Mouse (Mus musculus) ES-E14 (cell line): ENCODE measurements around the gene Brf1. TPM values are rescaled to one million over a fixed set of nuclear protein-coding genes. Genes with fewer than 3 reads are reported as not detected.

Experiments used
- DNase-seq: peaks from one replicate; pipeline ENCODE4 v3.0.0-alpha.2; 2013; ENCODE audit warnings: low read depth, low spot score
- H3K27ac ChIP-seq: 2 replicates; pipeline ENCODE4 v1.5.1; 2012; ENCODE audit warnings: low read depth, mild to moderate bottlenecking, low read length, moderate library complexity, mixed read lengths; ENCODE audit not compliant: poor library complexity, insufficient read depth, severe bottlenecking
- H3K36me3 ChIP-seq: 2 replicates; pipeline ENCODE4 v1.6.1; 2012; ENCODE audit warnings: mild to moderate bottlenecking, low read length, moderate library complexity, mixed read lengths; ENCODE audit not compliant: control insufficient read depth, poor library complexity, insufficient read depth, severe bottlenecking
- H3K4me1 ChIP-seq, 2 experiments: fragments of 150-350 bp in 1 of 2; sonication (generic) in 1 of 2; 2 replicates each; pipeline ENCODE4 v1.6.1; 2012; ENCODE audit warnings: low read length in 2 of 2, mild to moderate bottlenecking in 1 of 2, mixed read lengths in 1 of 2; ENCODE audit not compliant: control insufficient read depth in 2 of 2, insufficient read depth in 2 of 2, poor library complexity in 1 of 2
- H3K4me3 ChIP-seq, 2 experiments: fragments of 150-350 bp in 1 of 2; sonication (generic) in 1 of 2; 2 replicates each; pipeline ENCODE4 v1.5.1; 2012; ENCODE audit warnings: low read length in 2 of 2, low read depth in 1 of 2, mild to moderate bottlenecking in 1 of 2, mixed read lengths in 1 of 2; ENCODE audit not compliant: insufficient read depth in 1 of 2, poor library complexity in 1 of 2, severe bottlenecking in 1 of 2
- H3K9ac ChIP-seq: 2 replicates; pipeline ENCODE4 v1.6.1; 2012; ENCODE audit warnings: low read depth, mild to moderate bottlenecking, low read length, mixed read lengths; ENCODE audit not compliant: poor library complexity, insufficient read depth, severe bottlenecking
- H3K9me3 ChIP-seq: fragments of 150-350 bp; sonication (generic); 2 replicates; pipeline ENCODE4 v1.6.1; 2012; ENCODE audit warnings: low read depth, mild to moderate bottlenecking, low read length; ENCODE audit not compliant: control insufficient read depth, insufficient read depth
- CHD2 ChIP-seq: IDR thresholded peaks from 2 replicates; pipeline ENCODE4 v1.6.1; 2014; ENCODE audit warnings: mild to moderate bottlenecking, low read depth, low read length, inconsistent platforms
- HCFC1 ChIP-seq: IDR thresholded peaks from 2 replicates; pipeline ENCODE4 v1.6.1; 2012; ENCODE audit warnings: low read length, inconsistent platforms, borderline replicate concordance; ENCODE audit not compliant: insufficient read depth
- MAFK ChIP-seq: IDR thresholded peaks from 2 replicates; pipeline ENCODE4 v1.6.1; 2014; ENCODE audit warnings: mild to moderate bottlenecking, low read depth, low read length, inconsistent platforms; ENCODE audit not compliant: insufficient read depth
- ZC3H11A ChIP-seq: IDR thresholded peaks from 2 replicates; pipeline ENCODE4 v1.6.1; 2012; ENCODE audit warnings: low read depth, mild to moderate bottlenecking, inconsistent platforms, low read length, borderline replicate concordance
- ZNF384 ChIP-seq: IDR thresholded peaks from 2 replicates; pipeline ENCODE4 v1.6.1; 2012; ENCODE audit warnings: low read depth, low read length, inconsistent platforms
- in situ Hi-C, 2 experiments: fragments of 600-800 bp; cut with MboI; formaldehyde crosslinking; loops; one replicate each; pipeline ENCODE4 v1.15.1; 2025; ENCODE audit warnings: low sequenced_read_pairs in 2 of 2, inconsistent platforms in 1 of 2; ENCODE audit not compliant: unreplicated experiment in 2 of 2
- total RNA-seq: library from RNA; depleted of rRNA; stranded (reverse); fragments of 300-350 nt; gene quantifications from 2 replicates; pipeline ENCODE4 v1.2.3, GENCODE M21; 2012

Gene Brf1
- total RNA-seq, 1 experiment = 56.4 TPM

DNA sequence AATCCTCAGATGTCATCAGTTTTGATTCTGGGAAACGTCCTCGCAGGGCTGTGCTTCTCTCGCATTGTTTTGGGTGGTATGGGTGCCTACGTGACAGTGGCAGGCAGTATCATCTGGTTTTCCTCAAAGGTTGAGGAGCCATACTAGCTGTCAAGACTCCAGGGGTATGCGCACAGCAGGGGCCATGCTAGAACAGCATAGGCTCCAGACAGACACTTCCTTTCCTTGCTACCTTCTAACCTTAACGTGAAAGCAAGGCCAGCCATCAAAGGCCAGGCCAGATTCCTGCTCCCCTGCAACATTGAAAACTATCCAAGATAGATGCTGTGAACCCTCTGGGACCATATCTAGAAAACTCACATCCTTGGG, 49.8 kb downstream of the Brf1 start:
- H3K9ac ChIP-seq = no peak overlapping the region
- peaks cover 3 to 16% of the 10 kb centered on the region in 2 experiments; a peak in 3 of 4 replicates for H3K4me1 ChIP-seq

DNA sequence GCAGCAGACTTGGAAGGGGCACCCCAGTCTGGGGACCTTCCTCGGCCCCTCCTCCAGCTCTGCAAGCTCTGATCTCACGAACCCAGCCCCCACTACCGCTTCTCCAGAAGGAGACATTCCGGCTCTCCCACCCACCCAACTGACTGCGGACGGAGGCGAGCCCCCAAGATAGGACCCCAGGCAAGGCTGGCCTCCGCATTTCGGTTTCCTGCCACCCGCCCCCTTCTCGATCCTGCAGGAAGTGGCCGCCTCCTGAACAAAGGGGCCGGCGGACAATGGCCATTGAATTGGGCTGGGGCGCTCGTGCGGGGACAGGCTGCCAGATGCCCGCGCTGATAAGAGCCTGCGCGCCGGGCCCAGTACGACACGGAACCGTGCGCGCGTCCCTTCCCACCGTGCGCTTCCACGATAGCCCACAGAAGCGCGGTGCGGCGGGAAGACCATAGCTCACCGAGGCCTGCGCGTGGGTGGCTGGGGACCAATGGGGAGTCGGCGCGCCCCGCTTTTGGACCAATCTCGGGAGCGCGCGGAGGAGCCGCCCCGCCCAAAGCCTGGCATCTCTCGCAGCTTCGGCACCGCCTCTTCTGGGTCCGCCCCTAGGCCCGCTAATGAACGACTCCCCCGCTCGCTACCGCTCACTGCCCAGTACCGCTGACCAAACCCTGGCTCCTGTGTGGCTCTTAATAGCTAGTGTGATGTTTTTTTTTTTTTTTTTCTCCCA, 50.3 kb downstream of the Brf1 start:
- no peaks in the 10 kb centered on the region for H3K36me3 ChIP-seq
- TF ChIP-seq MAFK = no peak
- TF ChIP-seq ZNF384 = peak; percentile 63
- DNase-seq = no peak
- H3K9ac ChIP-seq = peak overlapping the region; percentile 76
- H3K4me1 ChIP-seq = peaks cover 3 to 16% of the 10 kb centered on the region in 2 experiments; a peak in 3 of 4 replicates
- no peaks in the 10 kb centered on the region for H3K9me3 ChIP-seq
- H3K27ac ChIP-seq = no peak overlapping the region
- H3K4me3 ChIP-seq = peak overlapping the region; percentile 85 to 93
- in situ Hi-C loops = no loop called here

More for the DNA sequence above, 49.8 kb downstream of the Brf1 start:
- no peak for DNase-seq
- in situ Hi-C loops = no loop called here
- TF ChIP-seq CHD2 (no peak), ZNF384 (no peak), ZC3H11A (no peak), MAFK (no peak), HCFC1 (no peak)
- Histone ChIP-seq H3K4me3 (peak overlapping the region; percentile 85 to 93; a peak in 3 of 4 replicates), H3K36me3 (no peaks in the 10 kb centered on the region), H3K9me3 (no peaks in the 10 kb centered on the region), H3K27ac (no peak overlapping the region)

DNA sequence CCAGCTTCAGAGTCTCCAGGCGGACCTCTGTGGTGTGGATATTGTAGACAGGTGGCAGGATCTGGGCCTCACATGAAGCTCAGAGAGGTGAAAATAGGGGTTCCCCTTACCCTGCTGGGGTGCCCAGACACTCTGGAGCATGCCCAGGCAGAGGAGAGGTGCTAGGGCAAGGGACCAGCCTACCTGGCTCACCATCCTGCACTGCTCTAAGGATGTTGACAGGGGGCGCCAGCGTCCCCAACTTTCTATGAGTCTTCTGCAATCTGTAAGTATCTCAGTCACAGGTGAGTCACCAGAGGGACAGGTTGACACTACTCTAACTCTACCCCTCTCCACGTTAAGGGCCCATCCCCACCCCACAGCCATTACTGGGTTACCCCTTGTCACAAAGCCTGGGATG, 53.2 kb downstream of the Brf1 start:
- peak overlapping the region in 1 of 2 experiments; percentile 19; a peak in 1 of 4 replicates for H3K4me3 ChIP-seq
- no peak for TF ChIP-seq MAFK
- TF ChIP-seq HCFC1 = no peak
- no peak for TF ChIP-seq ZNF384
- TF ChIP-seq ZC3H11A = no peak
- no peak for TF ChIP-seq CHD2
- H3K36me3 ChIP-seq = no peaks in the 10 kb centered on the region
- no peak for DNase-seq
- H3K9ac ChIP-seq = no peak overlapping the region
- peaks cover 3 to 16% of the 10 kb centered on the region in 2 experiments; a peak in 3 of 4 replicates for H3K4me1 ChIP-seq
- H3K9me3 ChIP-seq = no peaks in the 10 kb centered on the region
- in situ Hi-C loops = no loop called here
- no peak overlapping the region for H3K27ac ChIP-seq

DNA sequence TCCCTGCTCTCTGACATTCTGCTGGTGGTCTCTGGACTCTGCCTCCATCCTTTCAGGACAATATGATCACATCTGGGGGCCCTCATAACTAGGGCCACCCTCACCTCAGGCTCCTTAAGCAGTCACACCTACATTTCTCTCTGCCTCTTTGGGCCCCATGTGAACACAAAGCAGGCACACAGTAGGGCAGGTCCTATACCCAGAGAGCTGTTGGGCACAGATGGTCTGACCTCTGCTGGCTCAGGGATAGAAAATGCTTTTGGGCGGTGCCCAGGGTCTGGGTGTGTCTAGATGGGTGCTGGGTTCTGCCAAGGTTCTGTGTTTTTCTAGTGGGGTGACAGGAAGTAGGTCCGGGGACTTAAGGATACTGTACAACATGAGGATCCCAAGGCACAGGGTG, 56.8 kb downstream of the Brf1 start:
- Histone ChIP-seq H3K9me3 (no peaks in the 10 kb centered on the region), H3K9ac (no peak overlapping the region), H3K4me1 (peaks cover 5 to 24% of the 10 kb centered on the region in 2 experiments; a peak in 2 of 4 replicates), H3K36me3 (no peaks in the 10 kb centered on the region), H3K4me3 (no peak overlapping the region), H3K27ac (no peak overlapping the region)
- no peak for DNase-seq
- TF ChIP-seq CHD2 = no peak
- no peak for TF ChIP-seq HCFC1
- no peak for TF ChIP-seq ZC3H11A
- TF ChIP-seq MAFK = no peak
- TF ChIP-seq ZNF384 = no peak
- in situ Hi-C loops = no loop called here
